Mouse (Mus musculus) B cell, adult 67 days (primary cell): ENCODE measurements around the gene Cacul1. TPM values are rescaled to one million over a fixed set of nuclear protein-coding genes. Genes with fewer than 3 reads are reported as not detected.

ENCODE experiments used
- total RNA-seq, 2 experiments: library from RNA; stranded (reverse); gene quantifications; 4 replicates each; pipeline ENCODE4 v1.2.4; 2023

Gene Cacul1
- total RNA-seq, result 10 to 100 TPM; 72.5 to 74.6 TPM

GRCm38 (mm10) chr19:60580582-60581339, at the start of gene Cacul1:
Cacul1 (minus strand) TSS chr19:60581025.

Other genes starting within 250 kb of the Cacul1 start
- gene Prlhr, start 112.7 kb downstream of the Cacul1 start, total RNA-seq, result not detected
- gene Nanos1, start 175.0 kb upstream of the Cacul1 start, total RNA-seq, result 1 to 10 TPM; 3.0 to 3.5 TPM
- gene Eif3a, start 209.6 kb upstream of the Cacul1 start, total RNA-seq, result 100 to 1,000 TPM; 231 to 234 TPM
- 10 to 100 TPM; 21.7 to 34.0 TPM for gene Fam45a, start 230.6 kb upstream of the Cacul1 start, total RNA-seq